Mouse (Mus musculus) kidney, adult 11 months (tissue): ENCODE measurements around the gene Nek6.

Experiments used
- DNase-seq: peaks from one replicate; pipeline ENCODE4 v3.0.0; 2022

The Nek6 gene

GRCm38 (mm10) chr2:38510120-38510519, 1.3 kb upstream of the Nek6 start:
- DNase-seq = no peak

GRCm38 (mm10) chr2:38512308-38513182, 1.1 kb downstream of the Nek6 start:
- peak; percentile 19 for DNase-seq

GRCm38 (mm10) chr2:38513183-38513529, 1.7 kb downstream of the Nek6 start:
- DNase-seq = no peak

- no peak for DNase-seq
These were observed 3.0 kb downstream of the Nek6 start for GRCm38 (mm10) chr2:38514411-38514810.

GRCm38 (mm10) chr2:38515446-38515845, 4.0 kb downstream of the Nek6 start:
- no peak for DNase-seq

GRCm38 (mm10) chr2:38516471-38516870, 5.0 kb downstream of the Nek6 start:
- no peak for DNase-seq

GRCm38 (mm10) chr2:38517045-38517444, 5.6 kb downstream of the Nek6 start:
- DNase-seq = no peak

GRCm38 (mm10) chr2:38518719-38519118, 7.3 kb downstream of the Nek6 start:
- no peak for DNase-seq

GRCm38 (mm10) chr2:38519934-38520333, 8.5 kb downstream of the Nek6 start:
- DNase-seq = no peak

- no peak for DNase-seq
These were observed 10.2 kb downstream of the Nek6 start for GRCm38 (mm10) chr2:38521618-38522017.

GRCm38 (mm10) chr2:38522354-38522753, 10.9 kb downstream of the Nek6 start:
- DNase-seq = no peak

- DNase-seq = peak; percentile 49
These were observed 12.5 kb downstream of the Nek6 start for GRCm38 (mm10) chr2:38523781-38524445.

- no peak for DNase-seq
These were observed 13.6 kb downstream of the Nek6 start for GRCm38 (mm10) chr2:38525034-38525433.

- no peak for DNase-seq
These were observed 18.2 kb downstream of the Nek6 start for GRCm38 (mm10) chr2:38529582-38530152.

- DNase-seq = peak; percentile 71
These were observed 19.5 kb downstream of the Nek6 start for GRCm38 (mm10) chr2:38530955-38531381.

- DNase-seq = peak; percentile 71
These were observed 21.9 kb downstream of the Nek6 start for GRCm38 (mm10) chr2:38533322-38533721.

- no peak for DNase-seq
These were observed 22.3 kb downstream of the Nek6 start for GRCm38 (mm10) chr2:38533767-38534166.

GRCm38 (mm10) chr2:38534241-38534940, 22.9 kb downstream of the Nek6 start:
- DNase-seq = no peak

- DNase-seq = no peak
These were observed 23.6 kb downstream of the Nek6 start for GRCm38 (mm10) chr2:38535051-38535450.

GRCm38 (mm10) chr2:38535521-38536220, 24.2 kb downstream of the Nek6 start:
- no peak for DNase-seq

- no peak for DNase-seq
These were observed 24.9 kb downstream of the Nek6 start for GRCm38 (mm10) chr2:38536331-38536731.

GRCm38 (mm10) chr2:38539677-38540076, 28.2 kb downstream of the Nek6 start:
- no peak for DNase-seq

GRCm38 (mm10) chr2:38540666-38541065, 29.2 kb downstream of the Nek6 start:
- no peak for DNase-seq
